Mouse (Mus musculus) limb, embryonic 14.5 days (tissue): Measurements from ENCODE around the gene Sema7a. TPM values are rescaled to one million over a fixed set of nuclear protein-coding genes. Genes with fewer than 3 reads are reported as not detected.

Experiments
- ATAC-seq: fragments of 200-750 bp; cut with Nextera tagmentation; 2 replicates; pipeline ENCODE4 v1.8.0; 2017; ENCODE audit warnings: low read depth, moderate number of reproducible peaks, moderate TSS enrichment; ENCODE audit not compliant: low FRiP score
- DNase-seq: peaks from one replicate; pipeline ENCODE4 v3.0.0-alpha.2; 2015; ENCODE audit warnings: low spot score
- H3K27ac ChIP-seq: fragments of 300-500 bp; sonication (generic); replicated peaks from 2 replicates; pipeline ENCODE4 v1.5.1; 2014; ENCODE audit warnings: low read depth, mild to moderate bottlenecking, low read length, moderate library complexity, mixed read lengths
- H3K27me3 ChIP-seq: fragments of 300-500 bp; sonication (generic); 2 replicates; pipeline ENCODE4 v1.6.1; 2014; ENCODE audit warnings: low read length, mixed read lengths; ENCODE audit not compliant: control insufficient read depth, insufficient read depth
- H3K36me3 ChIP-seq: fragments of 300-500 bp; sonication (generic); 2 replicates; pipeline ENCODE4 v1.6.1; 2014; ENCODE audit warnings: mild to moderate bottlenecking, low read length, moderate library complexity, mixed read lengths; ENCODE audit not compliant: control insufficient read depth, insufficient read depth
- H3K4me1 ChIP-seq: fragments of 300-500 bp; sonication (generic); 2 replicates; pipeline ENCODE4 v1.6.1; 2014; ENCODE audit warnings: antibody characterized with exemption, low read length, mixed read lengths; ENCODE audit not compliant: control insufficient read depth, insufficient read depth
- H3K4me2 ChIP-seq: fragments of 300-500 bp; sonication (generic); replicated peaks from 2 replicates; pipeline ENCODE4 v1.6.1; 2014; ENCODE audit warnings: low read depth, mild to moderate bottlenecking, low read length, moderate library complexity; ENCODE audit not compliant: severe bottlenecking
- H3K4me3 ChIP-seq: fragments of 300-500 bp; sonication (generic); replicated peaks from 2 replicates; pipeline ENCODE4 v1.5.1; 2014; ENCODE audit warnings: low read length
- H3K9ac ChIP-seq: fragments of 300-500 bp; sonication (generic); 2 replicates; pipeline ENCODE4 v1.6.1; 2014; ENCODE audit warnings: mild to moderate bottlenecking, low read depth, low read length, moderate library complexity; ENCODE audit not compliant: severe bottlenecking
- H3K9me3 ChIP-seq: fragments of 300-500 bp; sonication (generic); 2 replicates; pipeline ENCODE4 v1.6.1; 2016; ENCODE audit warnings: low read length; ENCODE audit not compliant: control insufficient read depth
- POLR2A ChIP-seq: fragments of 200-500 bp; IDR thresholded peaks from 2 replicates; pipeline ENCODE4 v1.8.0; 2012; ENCODE audit warnings: inconsistent platforms, mild to moderate bottlenecking, moderate library complexity, borderline replicate concordance; ENCODE audit not compliant: insufficient read depth, insufficient read length; ENCODE audit errors: extremely low read depth
- WGBS: fragments of 180-500 bp; shearing (Covaris S2); extraction: QIAGEN DNeasy Blood & Tissue Kit; methylation state at CpG from one replicate; pipeline ENCODE4 v1.1.7; 2014; 5-methylcytosine and 5-hydroxymethylcytosine counted together
- polyA plus RNA-seq, 2 experiments: library from polyadenylated mRNA; depleted of rRNA in 1 of 2; stranded (reverse) in 1 of 2; unstranded in 1 of 2; fragments of >200 nt; fragmentation: Nextera tagmentation in 1 of 2; extraction: Ambion mirVana in 1 of 2; gene quantifications; 2 replicates each; pipeline versions ENCODE4 v1.2.1 to v1.2.3; 2012 to 2014

Gene Sema7a
- polyA plus RNA-seq, 2 experiments, result 1.1 to 7.4 TPM

- DNase-seq (no peak), ATAC-seq (no peak)
- Histone ChIP-seq H3K9me3 (no peaks in the 10 kb centered on the region), H3K27me3 (no peaks in the 10 kb centered on the region), H3K4me3 (no peak overlapping the region), H3K9ac (no peak overlapping the region), H3K36me3 (no peaks in the 10 kb centered on the region), H3K4me2 (no peak overlapping the region), H3K4me1 (no peaks in the 10 kb centered on the region), H3K27ac (no peak overlapping the region)
- 63% methylated on average over 9 of the region's 9 CpGs for WGBS
- TF ChIP-seq POLR2A, result no peak
Measured at GRCm38 (mm10) chr9:57950519-57950918, 10.6 kb downstream of the Sema7a start.

DNA sequence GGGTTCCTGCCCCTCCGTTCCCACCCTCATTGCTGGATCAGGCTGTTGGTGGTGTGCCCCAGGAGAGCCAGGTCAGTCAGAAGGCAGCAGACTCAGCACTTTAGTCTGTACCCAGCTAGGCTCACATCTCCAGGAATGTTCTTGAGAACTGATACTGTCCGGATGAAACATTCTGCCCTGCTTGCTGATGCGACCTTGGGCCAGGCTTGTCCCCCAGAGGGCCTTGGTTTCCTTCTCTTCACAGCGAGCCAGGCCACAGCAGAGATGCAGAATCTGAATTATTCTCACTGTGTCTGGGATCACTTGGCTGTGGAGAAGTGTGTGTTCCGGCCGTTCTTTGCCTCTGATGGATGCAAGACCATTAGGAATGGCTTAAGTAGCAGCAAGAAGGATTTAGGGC is 12.1 kb downstream of the Sema7a start:
- H3K27ac ChIP-seq, result no peak overlapping the region
- WGBS, result 57% methylated on average over 6 of the region's 6 CpGs

GRCm38 (mm10) chr9:57954962-57955744 is 15.2 kb downstream of the Sema7a start:
- no peak overlapping the region for H3K4me3 ChIP-seq
- H3K4me1 ChIP-seq, result no peaks in the 10 kb centered on the region
- no peaks in the 10 kb centered on the region for H3K27me3 ChIP-seq
- H3K9me3 ChIP-seq, result no peaks in the 10 kb centered on the region
- no peaks in the 10 kb centered on the region for H3K36me3 ChIP-seq
- no peak for DNase-seq
- no peak for ATAC-seq
- WGBS, result 82% methylated on average over 12 of the region's 12 CpGs
- H3K27ac ChIP-seq, result no peak overlapping the region
- no peak overlapping the region for H3K4me2 ChIP-seq
- TF ChIP-seq POLR2A, result no peak
- H3K9ac ChIP-seq, result no peak overlapping the region

More for the DNA sequence above, 12.1 kb downstream of the Sema7a start:
- ATAC-seq, result no peak
- Histone ChIP-seq H3K9me3 (no peaks in the 10 kb centered on the region), H3K27me3 (no peaks in the 10 kb centered on the region), H3K4me2 (no peak overlapping the region), H3K9ac (0 out of 2 replicates have a peak overlapping the region, but pooled peaks have one; percentile 16), H3K4me3 (no peak overlapping the region), H3K4me1 (no peaks in the 10 kb centered on the region), H3K36me3 (no peaks in the 10 kb centered on the region)
- DNase-seq, result no peak
- no peak for TF ChIP-seq POLR2A

GRCm38 (mm10) chr9:57955764-57956163 is 15.9 kb downstream of the Sema7a start:
- H3K4me2 ChIP-seq, result no peak overlapping the region
- 86% methylated on average over 6 of the region's 6 CpGs for WGBS
- ATAC-seq, result no peak

DNA sequence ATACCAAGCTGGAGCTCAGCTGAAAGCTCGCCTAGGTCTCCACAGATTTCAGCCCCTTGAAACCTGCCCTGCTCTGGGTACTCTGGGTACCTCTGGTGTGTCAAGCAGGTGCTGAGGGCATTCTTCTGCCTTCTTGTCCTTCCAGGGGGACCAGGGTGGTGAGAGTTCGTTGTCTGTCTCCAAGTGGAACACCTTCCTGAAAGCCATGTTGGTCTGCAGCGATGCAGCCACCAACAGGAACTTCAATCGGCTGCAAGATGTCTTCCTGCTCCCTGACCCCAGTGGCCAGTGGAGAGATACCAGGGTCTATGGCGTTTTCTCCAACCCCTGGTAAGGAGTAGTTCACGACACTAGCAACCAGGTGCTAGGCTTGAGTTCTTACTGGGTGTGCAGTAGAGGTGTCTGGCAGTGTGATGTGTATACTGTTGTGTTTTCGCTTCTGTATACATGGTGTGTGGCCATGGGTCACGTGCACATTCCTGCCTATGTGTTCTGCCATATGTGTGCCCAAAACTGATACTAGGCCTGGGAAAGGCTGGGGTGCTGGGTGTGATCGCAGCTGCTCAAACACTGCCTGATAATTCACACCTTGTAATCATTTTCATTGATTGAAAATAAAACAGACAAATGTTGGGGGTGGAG is 16.4 kb downstream of the Sema7a start:
- 81% methylated on average over 9 of the region's 9 CpGs for WGBS
- H3K4me3 ChIP-seq, result no peak overlapping the region
- no peaks in the 10 kb centered on the region for H3K9me3 ChIP-seq
- no peak overlapping the region for H3K9ac ChIP-seq
- no peak overlapping the region for H3K4me2 ChIP-seq
- H3K27me3 ChIP-seq, result no peaks in the 10 kb centered on the region
- ATAC-seq, result no peak
- TF ChIP-seq POLR2A, result no peak
- H3K27ac ChIP-seq, result no peak overlapping the region
- H3K4me1 ChIP-seq, result no peaks in the 10 kb centered on the region
- no peaks in the 10 kb centered on the region for H3K36me3 ChIP-seq
- DNase-seq, result no peak

More at GRCm38 (mm10) chr9:57955764-57956163, 15.9 kb downstream of the Sema7a start:
- H3K27ac ChIP-seq, result no peak overlapping the region
- no peak overlapping the region for H3K4me3 ChIP-seq
- no peak overlapping the region for H3K9ac ChIP-seq
- no peak for DNase-seq
- no peaks in the 10 kb centered on the region for H3K36me3 ChIP-seq
- no peaks in the 10 kb centered on the region for H3K4me1 ChIP-seq
- no peak for TF ChIP-seq POLR2A
- no peaks in the 10 kb centered on the region for H3K9me3 ChIP-seq
- H3K27me3 ChIP-seq, result no peaks in the 10 kb centered on the region
